Comparison of ENCODE assay signal across 12 mouse cellular contexts in the genomic region with DNA sequence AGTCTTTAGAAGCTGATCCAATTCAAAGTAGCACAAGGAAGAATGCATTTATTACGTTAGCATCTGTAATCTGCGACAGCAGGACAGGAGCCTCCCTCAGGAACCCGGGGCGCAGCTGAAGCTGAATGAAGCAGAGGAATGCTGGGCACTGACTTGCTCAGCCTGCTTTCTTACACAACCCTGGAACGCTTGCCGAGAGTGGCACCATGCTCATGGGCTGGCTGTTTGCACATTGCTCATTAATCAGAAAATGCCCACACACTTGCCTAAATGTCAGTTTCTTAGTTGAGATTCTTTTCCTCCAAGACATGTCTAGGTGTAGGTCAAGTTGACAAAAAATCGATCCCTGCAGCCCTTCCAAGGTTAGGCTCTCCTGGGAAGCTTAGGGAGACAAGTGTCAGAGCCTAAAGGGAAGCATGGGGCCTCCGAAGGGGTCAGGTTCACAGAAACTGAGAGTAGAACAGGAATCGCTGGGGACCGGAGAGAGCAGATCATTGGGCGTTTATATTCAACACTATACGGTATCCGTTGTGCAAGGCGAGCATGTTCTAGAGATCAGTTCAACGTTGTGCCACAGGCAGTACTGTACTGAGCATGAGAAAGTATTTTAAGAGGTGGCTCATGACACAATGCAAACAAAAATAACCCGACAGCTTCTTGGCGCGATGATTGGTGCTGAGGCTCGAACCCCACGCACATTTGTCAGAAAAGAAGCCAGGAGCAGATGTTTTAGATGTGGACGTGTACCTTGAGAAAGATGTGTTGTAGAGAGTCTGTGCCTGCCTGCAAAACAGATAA. TPM values are rescaled to one million over a fixed set of nuclear protein-coding genes. Genes with fewer than 3 reads are reported as not detected.
DNase-seq lines count a peak whose midpoint lies in the region; ATAC-seq and TF ChIP-seq lines count a peak whose summit lies in the region.
"Had no signal": no experiment of that assay in that cellular context is flagged by ENCODE, and none has a peak within 500 bp of the region (broad histone marks: within the 10 kb centered on the region; RNA-seq: fewer than 3 reads in every experiment).

No protein-coding gene starts in this region.

- DNase-seq in right cerebral cortex, adult 18-20 months, result peak; percentile 74
- no peak for DNase-seq in right cerebral cortex, postnatal 10 days (ENCODE audit: low spot score in 2 of 2)
- peak; percentile 24 for DNase-seq in lung, adult 2 months
- peak; percentile 74 for DNase-seq in telencephalon, adult 2 months (ENCODE audit: low read depth, low spot score)
- no peak for DNase-seq in cerebellum, adult 9-10 months
- DNase-seq: gastrocnemius, postnatal 25 days; layer of hippocampus, postnatal 36 days had no signal

- no peaks in the 10 kb centered on the region for H3K9me3 ChIP-seq in heart, embryonic 11.5 days (replicated peaks; ENCODE audit: control insufficient read depth, low read length)
- no peaks in the 10 kb centered on the region for H3K9me3 ChIP-seq in intestine, embryonic 16.5 days (ENCODE audit: control insufficient read depth, low read length)
- H3K9me3 ChIP-seq: megakaryocyte, embryonic 14.5 days; neural tube, embryonic 13.5 days had no signal

- no peak for TF ChIP-seq POLR2A in lung, adult 2 months (IDR thresholded peaks at IDR 0.05; ENCODE audit: borderline replicate concordance, extremely low read depth, low read depth, low read length)

- H3K36me3 ChIP-seq in heart, embryonic 11.5 days (ENCODE audit: control insufficient read depth, insufficient read depth, low read length), result no peaks in the 10 kb centered on the region
- H3K36me3 ChIP-seq in intestine, embryonic 16.5 days (ENCODE audit: control insufficient read depth, insufficient read depth, low read length), result no peaks in the 10 kb centered on the region

- H3K4me2 ChIP-seq in heart, embryonic 11.5 days, result peak overlapping the region; percentile 20; the same call in 1 of the 2 replicates
- no peak overlapping the region for H3K4me2 ChIP-seq in intestine, embryonic 16.5 days (ENCODE audit: low read depth, low read length)
- H3K4me2 ChIP-seq: neural tube, embryonic 13.5 days had no signal

- no peaks in the 10 kb centered on the region; the same call in 1 of the 2 replicates for H3K4me1 ChIP-seq in heart, embryonic 11.5 days (ENCODE audit: control insufficient read depth, insufficient read depth, low read length)
- H3K4me1 ChIP-seq in lung, adult 2 months (ENCODE audit: control insufficient read depth, insufficient read depth, low read length), result no peaks in the 10 kb centered on the region
- no peaks in the 10 kb centered on the region for H3K4me1 ChIP-seq in intestine, embryonic 16.5 days (ENCODE audit: control insufficient read depth, insufficient read depth, low read length)
- H3K4me1 ChIP-seq: neural tube, embryonic 13.5 days had no signal

- H3K27ac ChIP-seq in heart, embryonic 11.5 days (ENCODE audit: low read depth, low read length), result peak overlapping the region; percentile 81
- H3K27ac ChIP-seq in intestine, embryonic 16.5 days (ENCODE audit: low read length), result no peak overlapping the region
- H3K27ac ChIP-seq: neural tube, embryonic 13.5 days had no signal

- H3K9ac ChIP-seq in heart, embryonic 11.5 days (ENCODE audit: low read depth, low read length), result no peak overlapping the region
- H3K9ac ChIP-seq in intestine, embryonic 16.5 days (ENCODE audit: low read depth, low read length), result no peak overlapping the region
- H3K9ac ChIP-seq: neural tube, embryonic 13.5 days had no signal

- H3K4me3 ChIP-seq in heart, embryonic 11.5 days (ENCODE audit: low read depth, low read length), result no peak overlapping the region
- peak overlapping the region; percentile 27 for H3K4me3 ChIP-seq in lung, adult 2 months (replicated peaks; ENCODE audit: extremely low read depth, low read depth, low read length)
- H3K4me3 ChIP-seq in intestine, embryonic 16.5 days (ENCODE audit: low read length), result no peak overlapping the region
- H3K4me3 ChIP-seq: megakaryocyte, embryonic 14.5 days; neural tube, embryonic 13.5 days had no signal

- ATAC-seq in heart, embryonic 11.5 days (replicated peaks; ENCODE audit: insufficient number of reproducible peaks, low FRiP score, low TSS enrichment), result 0 out of 2 replicates have a peak, but pooled peaks have one; percentile 76
- ATAC-seq in intestine, embryonic 16.5 days, result no peak
- ATAC-seq: inflammation-experienced regulatory T-cells, adult 6 months had no signal

- WGBS in heart, embryonic 11.5 days (ENCODE audit: insufficient replicate concordance), result 59% methylated on average over 21 of the region's 21 CpGs
- 53% methylated on average over 21 of the region's 21 CpGs for WGBS in lung, adult 2 months
- WGBS in intestine, embryonic 16.5 days, result 74% methylated on average over 21 of the region's 21 CpGs

- no peak for TF ChIP-seq CTCF in lung, adult 2 months (IDR thresholded peaks at IDR 0.05; ENCODE audit: insufficient read depth, low read length)

- H3K27me3 ChIP-seq in heart, embryonic 11.5 days (ENCODE audit: control insufficient read depth, insufficient read depth, low read length), result no peaks in the 10 kb centered on the region
- H3K27me3 ChIP-seq in intestine, embryonic 16.5 days (replicated peaks; ENCODE audit: control insufficient read depth, insufficient read depth, low read length), result no peaks in the 10 kb centered on the region
- H3K27me3 ChIP-seq: megakaryocyte, embryonic 14.5 days; neural tube, embryonic 13.5 days had no signal

RNA-seq across cellular contexts. Expression of gene Map9, which starts 11.4 kb away (rescaled TPM):
- 5.2 and 5.5 TPM in 2 replicates for polyA plus RNA-seq in heart, embryonic 11.5 days (2014; fragmentation: Nextera tagmentation; extraction: Ambion mirVana)
- 0.84 and 1.3 TPM in 2 replicates for polyA plus RNA-seq in lung, adult 2 months (2012; rRNA removed)
- 4.5 and 4.7 TPM in 2 replicates for polyA plus RNA-seq in intestine, embryonic 16.5 days (2015; fragmentation: Nextera tagmentation; extraction: Ambion mirVana)

Comparison
In these comparisons a context has a peak if more than half of its experiments do, and no peak if none do; other contexts are left out.
1. DNase-seq: peak in right cerebral cortex, adult 18-20 months (single experiment), lung, adult 2 months (single experiment) and telencephalon, adult 2 months (single experiment); none in right cerebral cortex, postnatal 10 days (0 of 2) and cerebellum, adult 9-10 months (single experiment).